Mouse (Mus musculus) lung, embryonic 16.5 days (tissue): ENCODE measurements at regions not wholly inside any gene's neighbourhood (a gene's known extent, or its start where the extent isn't known, plus 50 kb on each side); places are given as distances from the start of the nearest gene placed in this dataset.
A peak's percentile ranks its signal among the peaks of the same experiment; 100 is the strongest.

Experiments used
- ATAC-seq: fragments of 200-750 bp; cut with Nextera tagmentation; 2 replicates; pipeline ENCODE4 v1.8.0; 2017; ENCODE audit warnings: low read depth, mild to moderate bottlenecking, moderate library complexity
- H3K27ac ChIP-seq: fragments of 300-500 bp; sonication (generic); 2 replicates; pipeline ENCODE4 v1.5.1; 2014; ENCODE audit warnings: mild to moderate bottlenecking, control low read depth, low read length
- H3K27me3 ChIP-seq: fragments of 300-500 bp; sonication (generic); 2 replicates; pipeline ENCODE4 v1.6.1; 2014; ENCODE audit warnings: low read depth, low read length, mixed read lengths; ENCODE audit not compliant: control insufficient read depth, insufficient read depth
- H3K36me3 ChIP-seq: fragments of 300-500 bp; sonication (generic); 2 replicates; pipeline ENCODE4 v1.6.1; 2014; ENCODE audit warnings: low read length; ENCODE audit not compliant: control insufficient read depth, insufficient read depth
- H3K4me1 ChIP-seq: fragments of 300-500 bp; sonication (generic); replicated peaks from 2 replicates; pipeline ENCODE4 v1.6.1; 2014; ENCODE audit warnings: low read length, mixed read lengths; ENCODE audit not compliant: control insufficient read depth, insufficient read depth
- H3K4me2 ChIP-seq: fragments of 300-500 bp; sonication (generic); 2 replicates; pipeline ENCODE4 v1.6.1; 2014; ENCODE audit warnings: low read depth, low read length, control low read depth
- H3K4me3 ChIP-seq: fragments of 300-500 bp; sonication (generic); 2 replicates; pipeline ENCODE4 v1.5.1; 2014; ENCODE audit warnings: mild to moderate bottlenecking, low read length, control low read depth
- H3K9ac ChIP-seq: fragments of 300-500 bp; sonication (generic); 2 replicates; pipeline ENCODE4 v1.6.1; 2014; ENCODE audit warnings: low read length, control low read depth
- H3K9me3 ChIP-seq: fragments of 300-500 bp; sonication (generic); 2 replicates; pipeline ENCODE4 v1.6.1; 2016; ENCODE audit warnings: low read length; ENCODE audit not compliant: control insufficient read depth
- WGBS: fragments of 180-500 bp; shearing (Covaris S2); extraction: QIAGEN DNeasy Blood & Tissue Kit; methylation state at CpG from one replicate; pipeline ENCODE4 v1.1.7; 2014; 5-methylcytosine and 5-hydroxymethylcytosine counted together

DNA sequence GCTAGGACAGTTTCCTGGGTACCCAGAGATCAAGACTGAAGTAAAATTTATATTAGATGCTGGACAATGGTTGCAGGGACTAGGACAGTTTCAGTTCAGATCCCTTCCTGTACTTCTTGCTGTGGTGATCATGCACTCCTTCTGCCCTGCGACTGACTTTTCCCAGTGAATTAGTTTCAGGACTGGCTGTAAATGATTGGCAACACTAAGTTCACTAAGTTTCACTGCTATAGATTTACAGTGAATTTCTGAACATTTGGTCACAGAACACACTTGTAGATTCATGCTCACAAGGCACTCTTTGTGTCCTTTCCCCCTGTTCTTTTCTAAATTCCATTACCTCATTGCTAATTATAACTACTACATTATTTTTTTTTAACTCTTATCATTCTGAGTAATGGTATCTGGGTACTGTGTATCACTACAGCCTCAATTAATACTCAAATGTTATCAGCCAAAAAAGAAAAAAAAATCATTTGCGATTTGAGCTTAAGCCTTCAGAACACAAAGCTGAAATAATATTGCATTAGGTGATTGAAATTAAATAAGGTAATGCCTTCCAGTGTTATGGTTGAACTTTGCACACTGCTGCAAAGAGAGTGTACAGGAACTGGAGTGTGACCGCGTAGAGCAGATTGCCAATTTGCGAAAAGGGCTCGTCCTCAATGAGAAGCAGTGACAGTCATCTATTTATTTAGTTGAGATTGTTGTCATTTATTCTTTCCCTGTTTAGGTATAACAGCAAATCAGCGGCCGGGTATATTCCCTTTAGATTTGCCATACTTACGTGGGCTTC lies 618.2 kb upstream of the Alcam start:
- H3K4me1 ChIP-seq: no peaks in the 10 kb centered on the region
- 83% methylated on average over 9 of the region's 9 CpGs for WGBS
- H3K4me2 ChIP-seq: no peak overlapping the region
- H3K9me3 ChIP-seq: no peaks in the 10 kb centered on the region
- ATAC-seq: no peak
- no peak overlapping the region for H3K27ac ChIP-seq
- no peak overlapping the region for H3K9ac ChIP-seq
- no peaks in the 10 kb centered on the region for H3K27me3 ChIP-seq
- no peaks in the 10 kb centered on the region for H3K36me3 ChIP-seq
- no peak overlapping the region for H3K4me3 ChIP-seq

DNA sequence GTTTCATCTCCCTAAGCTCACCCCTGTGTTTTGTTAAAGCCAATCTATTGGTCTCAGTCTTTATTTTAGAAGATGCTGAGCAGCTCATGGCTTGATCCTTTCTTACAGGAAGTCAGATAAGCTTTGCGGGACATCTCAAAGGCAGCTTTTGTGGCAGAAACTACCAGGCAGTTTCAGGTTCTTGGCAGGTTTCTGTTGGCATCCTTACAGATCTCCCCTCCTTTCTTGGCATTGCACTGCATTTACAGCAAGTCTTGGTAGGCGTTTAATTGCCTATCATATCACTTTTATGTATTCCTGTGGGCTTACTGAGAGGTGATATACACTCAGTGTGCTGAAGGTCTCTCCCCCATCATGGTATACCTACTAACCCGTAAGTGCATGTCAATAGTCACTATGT lies 610.3 kb upstream of the Alcam start:
- no peaks in the 10 kb centered on the region for H3K4me1 ChIP-seq
- H3K4me3 ChIP-seq: no peak overlapping the region
- no peak for ATAC-seq
- no peaks in the 10 kb centered on the region for H3K9me3 ChIP-seq
- no peaks in the 10 kb centered on the region for H3K27me3 ChIP-seq
- H3K9ac ChIP-seq: no peak overlapping the region
- H3K27ac ChIP-seq: no peak overlapping the region
- H3K4me2 ChIP-seq: no peak overlapping the region
- H3K36me3 ChIP-seq: no peaks in the 10 kb centered on the region
- 64% methylated on average over 3 of the region's 3 CpGs for WGBS

DNA sequence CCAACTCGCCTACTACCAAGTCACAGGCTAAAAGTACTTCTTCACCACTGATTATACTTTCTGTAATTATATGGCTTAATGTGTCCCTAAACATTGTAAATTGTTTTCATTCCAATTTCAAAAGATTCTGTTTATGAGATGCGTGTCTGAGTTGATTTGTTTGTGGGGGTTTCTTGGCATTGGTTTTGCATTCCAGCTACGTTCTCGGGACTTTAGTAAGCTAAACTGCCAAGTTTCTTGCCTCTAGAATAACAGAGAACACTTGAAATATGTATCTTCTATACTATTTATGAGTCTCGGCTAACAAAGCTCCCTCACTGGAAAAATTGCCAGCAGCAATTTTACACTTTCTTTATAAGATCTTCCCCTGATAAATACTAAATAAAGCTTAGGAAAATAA lies 609.2 kb upstream of the Alcam start:
- ATAC-seq: 0 out of 2 replicates have a peak, but pooled peaks have one; percentile 34
- Histone ChIP-seq H3K27ac (no peak overlapping the region), H3K4me1 (no peaks in the 10 kb centered on the region), H3K4me2 (no peak overlapping the region), H3K9ac (no peak overlapping the region), H3K27me3 (no peaks in the 10 kb centered on the region), H3K36me3 (no peaks in the 10 kb centered on the region), H3K9me3 (no peaks in the 10 kb centered on the region), H3K4me3 (no peak overlapping the region)
- WGBS: 41% methylated on average over 5 of the region's 5 CpGs

DNA sequence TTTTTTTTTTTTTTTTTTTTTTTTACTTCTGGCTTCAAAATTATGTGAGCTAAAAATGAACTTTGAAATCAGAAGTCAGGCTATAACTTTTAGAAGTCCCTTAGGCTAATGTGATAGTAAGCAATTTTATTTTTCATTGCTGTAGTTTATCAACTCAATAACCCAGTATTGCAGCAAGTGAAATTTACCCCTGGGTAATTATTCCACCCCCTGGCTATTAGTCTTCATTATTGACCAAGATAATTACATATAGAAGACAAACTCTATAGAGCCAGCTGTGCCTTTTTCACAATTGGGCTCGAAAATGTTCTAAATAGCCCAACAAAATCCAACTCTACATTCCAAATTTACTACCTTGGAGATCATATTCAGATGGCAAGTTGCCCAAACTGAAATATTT lies 572.2 kb upstream of the Alcam start:
- no peak overlapping the region for H3K9ac ChIP-seq
- H3K4me3 ChIP-seq: no peak overlapping the region
- no peaks in the 10 kb centered on the region for H3K27me3 ChIP-seq
- H3K36me3 ChIP-seq: no peaks in the 10 kb centered on the region
- H3K9me3 ChIP-seq: no peaks in the 10 kb centered on the region
- no peak for ATAC-seq
- WGBS: 71% methylated on average over 1 of the region's 1 CpGs
- no peak overlapping the region for H3K4me2 ChIP-seq
- H3K27ac ChIP-seq: no peak overlapping the region
- H3K4me1 ChIP-seq: no peaks in the 10 kb centered on the region

DNA sequence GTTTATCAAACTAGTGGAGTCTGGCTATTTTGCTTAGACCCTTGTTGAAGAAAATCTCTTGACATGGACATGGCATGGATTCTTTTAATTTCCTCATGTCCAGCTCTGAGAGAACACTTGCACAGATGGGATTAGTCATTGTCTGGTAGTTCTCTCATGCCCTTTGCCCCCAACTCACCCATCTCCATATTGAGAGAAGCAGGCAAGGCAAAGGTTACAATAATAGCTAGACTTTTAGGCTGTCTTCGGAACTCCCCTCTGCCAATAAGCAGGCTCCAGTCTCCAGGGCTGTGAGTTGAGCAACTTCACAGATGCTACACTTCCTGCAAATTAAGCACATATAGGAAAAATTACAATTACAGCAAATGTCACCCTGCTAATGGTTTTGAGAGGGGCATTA lies 558.0 kb upstream of the Alcam start:
- 71% methylated on average over 1 of the region's 1 CpGs for WGBS
- Histone ChIP-seq H3K27ac (no peak overlapping the region), H3K9me3 (no peaks in the 10 kb centered on the region), H3K9ac (no peak overlapping the region), H3K4me1 (no peaks in the 10 kb centered on the region), H3K27me3 (no peaks in the 10 kb centered on the region), H3K36me3 (no peaks in the 10 kb centered on the region), H3K4me2 (no peak overlapping the region), H3K4me3 (no peak overlapping the region)
- peak; percentile 90 for ATAC-seq

DNA sequence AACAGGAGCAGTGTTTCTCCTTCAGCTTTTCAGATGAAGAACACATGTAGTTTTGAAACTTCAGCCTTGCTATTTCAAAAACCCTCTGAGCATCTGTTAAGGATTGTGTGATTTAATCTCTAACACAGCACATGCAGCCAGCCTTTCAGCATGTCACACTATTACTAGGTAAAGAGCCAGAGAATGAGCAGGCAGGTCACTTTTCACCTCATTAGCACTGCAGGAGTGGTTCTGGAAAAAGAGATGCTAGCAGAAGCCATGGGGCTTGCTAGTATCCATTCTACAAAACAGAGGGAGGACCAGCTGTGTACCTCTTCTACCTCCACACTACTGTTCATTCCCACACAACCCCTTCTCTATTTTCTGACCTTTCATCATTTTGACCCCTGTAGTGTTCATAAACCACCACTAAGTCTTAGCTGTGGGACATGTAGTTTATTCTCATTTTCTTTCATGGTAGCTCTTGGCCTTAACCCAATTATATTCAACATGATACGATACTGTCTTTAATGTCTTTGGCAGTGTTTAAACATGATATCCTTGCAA lies 535.1 kb upstream of the Alcam start:
- Histone ChIP-seq H3K36me3 (no peaks in the 10 kb centered on the region), H3K4me3 (no peak overlapping the region), H3K27ac (no peak overlapping the region), H3K27me3 (no peaks in the 10 kb centered on the region), H3K9me3 (no peaks in the 10 kb centered on the region), H3K9ac (no peak overlapping the region), H3K4me1 (no peaks in the 10 kb centered on the region), H3K4me2 (no peak overlapping the region)
- no peak for ATAC-seq
- WGBS: 60% methylated on average over 1 of the region's 1 CpGs

DNA sequence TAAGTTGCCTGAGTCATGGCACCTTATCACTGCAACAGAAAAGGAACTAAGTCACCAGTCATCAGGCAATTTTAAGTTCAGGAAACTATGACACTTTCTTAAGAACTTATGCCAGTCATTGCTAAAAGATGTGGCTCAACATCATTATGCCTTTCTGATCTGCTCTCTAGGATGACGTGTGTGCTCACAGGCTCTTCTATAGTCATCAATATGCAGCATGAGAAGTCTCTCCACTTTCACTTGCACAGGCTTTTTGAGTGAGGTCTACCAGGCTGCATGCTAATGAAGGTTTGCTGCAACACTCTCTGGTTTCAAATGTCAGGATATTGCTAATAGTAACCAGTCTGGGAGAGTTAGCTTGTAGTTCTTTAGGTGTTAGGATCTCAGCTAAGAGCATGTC lies 530.5 kb upstream of the Alcam start:
- 48% methylated on average over 1 of the region's 1 CpGs for whole genome bisulfite sequencing
- H3K4me1 ChIP-seq: no peaks in the 10 kb centered on the region
- ATAC-seq: no peak

DNA sequence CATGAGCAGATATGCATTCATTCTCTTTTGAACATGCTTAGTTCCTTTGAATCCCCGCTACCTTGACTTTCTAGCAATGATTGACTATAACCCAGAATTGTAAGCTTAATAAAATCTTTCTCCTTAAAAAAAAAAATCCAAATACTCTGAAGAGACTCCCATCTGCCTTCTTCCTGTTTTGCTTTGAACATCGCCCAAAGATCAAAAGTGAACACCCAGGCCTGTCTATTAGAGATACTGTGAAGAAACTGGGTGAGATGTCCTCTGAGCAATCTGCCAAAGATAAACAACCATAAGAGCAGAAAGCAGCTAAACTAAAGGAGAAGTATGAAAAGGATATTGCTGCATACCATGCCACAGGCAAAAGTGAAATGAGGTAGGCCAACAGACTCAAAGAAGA lies 527.1 kb upstream of the Alcam start:
- 79% methylated on average over 2 of the region's 2 CpGs for WGBS
- no peaks in the 10 kb centered on the region for H3K27me3 ChIP-seq
- H3K9me3 ChIP-seq: no peaks in the 10 kb centered on the region
- no peak overlapping the region for H3K4me3 ChIP-seq
- H3K4me1 ChIP-seq: no peaks in the 10 kb centered on the region
- H3K36me3 ChIP-seq: no peaks in the 10 kb centered on the region
- ATAC-seq: no peak
- H3K4me2 ChIP-seq: no peak overlapping the region
- no peak overlapping the region for H3K9ac ChIP-seq
- no peak overlapping the region for H3K27ac ChIP-seq

More for the DNA sequence above, 530.5 kb upstream of the Alcam start:
- no peaks in the 10 kb centered on the region for H3K27me3 ChIP-seq
- no peaks in the 10 kb centered on the region for H3K9me3 ChIP-seq
- no peak overlapping the region for H3K4me2 ChIP-seq
- H3K4me3 ChIP-seq: no peak overlapping the region
- H3K27ac ChIP-seq: no peak overlapping the region
- H3K9ac ChIP-seq: no peak overlapping the region
- H3K36me3 ChIP-seq: no peaks in the 10 kb centered on the region

DNA sequence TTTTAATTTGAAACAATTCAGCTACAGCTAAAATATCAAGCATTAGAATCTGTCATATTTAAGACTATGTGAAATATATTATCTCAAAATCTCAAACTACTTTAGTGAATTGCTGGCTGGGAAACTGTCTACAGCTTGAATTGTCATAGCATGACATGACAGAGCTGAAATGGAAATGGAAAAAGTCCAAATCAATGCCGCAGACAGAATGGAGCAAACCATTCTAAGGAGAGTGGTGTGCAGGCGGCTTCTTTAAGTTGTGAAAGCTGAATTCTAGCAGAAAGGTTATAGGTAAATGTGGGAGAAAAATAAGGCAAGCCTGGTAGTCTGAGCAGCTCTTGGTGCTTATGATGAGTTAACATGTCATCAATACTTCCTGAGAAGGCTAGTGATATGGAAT lies 518.9 kb upstream of the Alcam start:
- Histone ChIP-seq H3K27ac (no peak overlapping the region), H3K27me3 (no peaks in the 10 kb centered on the region), H3K4me3 (no peak overlapping the region), H3K4me2 (no peak overlapping the region), H3K36me3 (no peaks in the 10 kb centered on the region), H3K4me1 (no peaks in the 10 kb centered on the region), H3K9me3 (no peaks in the 10 kb centered on the region), H3K9ac (no peak overlapping the region)
- 92% methylated on average over 2 of the region's 2 CpGs for WGBS
- no peak for ATAC-seq
